Mouse (Mus musculus) urinary bladder, adult 18-20 months (tissue): ENCODE results near the gene Slc24a4.

Experiments
- DNase-seq, 2 experiments: peaks; one replicate each; pipeline ENCODE4 v3.0.0; 2022; ENCODE audit warnings: low spot score in 2 of 2, mixed read lengths in 2 of 2

Gene Slc24a4

DNA sequence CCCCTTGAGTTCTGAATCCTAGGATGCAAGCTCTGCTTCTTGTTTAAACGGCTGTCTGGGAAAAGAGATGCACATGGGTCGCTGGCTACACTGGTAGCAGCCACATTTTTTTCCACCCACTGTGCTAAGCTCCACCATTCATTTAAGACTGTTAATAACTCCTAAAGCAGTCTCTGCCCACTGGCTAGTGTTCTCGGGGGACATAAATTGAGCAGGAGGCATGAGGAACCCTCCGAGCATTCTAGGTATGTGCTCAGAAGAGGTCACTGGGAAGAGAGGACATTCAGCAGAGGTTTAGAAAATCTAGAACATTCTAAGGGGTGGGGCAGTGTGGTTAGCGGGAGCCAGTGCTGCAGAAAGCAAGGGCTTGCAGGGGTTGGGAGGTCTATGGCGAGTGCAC lies 156.8 kb downstream of the Slc24a4 start:
- no peak for DNase-seq

DNA sequence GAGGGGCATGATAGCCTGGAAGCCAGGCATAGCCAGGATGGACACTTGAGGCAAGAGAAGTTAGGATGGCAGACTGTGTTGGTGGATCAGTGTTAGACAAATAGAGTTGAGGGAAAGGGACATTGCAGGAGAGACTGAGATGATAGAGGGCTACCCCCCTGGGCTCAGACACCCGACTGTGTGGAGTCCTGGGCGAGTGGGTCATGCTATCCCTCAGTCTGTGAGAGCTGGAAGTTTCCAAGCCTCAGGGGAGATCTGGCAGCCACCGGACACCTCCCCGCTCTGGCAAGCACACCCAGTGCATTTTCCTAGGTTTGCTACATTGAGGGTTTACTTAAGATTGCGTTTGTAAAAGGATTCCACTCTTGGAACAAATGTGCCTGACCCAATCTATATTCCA lies 157.2 kb downstream of the Slc24a4 start:
- no peak for DNase-seq

DNA sequence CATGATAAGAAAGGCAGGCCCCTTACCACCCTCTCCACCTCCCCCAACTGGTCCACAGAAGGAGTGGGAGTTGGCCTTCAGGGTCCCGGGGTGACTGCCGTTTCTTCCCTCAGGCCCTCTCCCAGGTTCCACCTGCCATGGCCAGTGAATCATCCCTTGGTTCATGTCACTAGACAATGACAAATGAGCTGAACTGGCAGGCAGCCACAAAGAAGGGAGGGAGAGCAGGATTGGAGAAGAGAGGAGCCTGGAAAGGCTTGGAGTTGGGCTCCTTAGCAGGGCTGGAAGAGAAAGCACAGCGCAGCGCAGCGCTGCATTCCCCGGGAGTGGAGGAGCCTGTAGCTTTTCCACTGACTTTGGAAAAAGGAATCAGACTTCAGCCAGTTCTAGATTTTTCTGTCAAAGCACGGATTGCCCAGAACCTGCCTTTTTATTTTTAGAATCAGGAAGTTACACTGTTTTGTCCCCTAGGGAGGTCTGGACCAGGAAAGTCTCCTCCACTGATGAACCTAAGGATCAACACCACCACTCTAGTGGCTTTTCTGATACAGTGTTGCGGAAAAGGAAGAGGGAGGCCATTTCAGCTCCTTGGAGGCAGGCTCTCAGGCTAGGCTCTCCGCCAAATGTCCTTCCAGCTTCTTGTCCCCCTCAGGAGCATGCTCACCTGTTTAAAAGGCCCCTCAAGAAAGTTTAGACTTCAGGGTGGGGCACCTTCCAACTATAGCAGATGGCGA lies 158.3 kb downstream of the Slc24a4 start:
- peak in 1 of 2 experiments; percentile 42 for DNase-seq

DNA sequence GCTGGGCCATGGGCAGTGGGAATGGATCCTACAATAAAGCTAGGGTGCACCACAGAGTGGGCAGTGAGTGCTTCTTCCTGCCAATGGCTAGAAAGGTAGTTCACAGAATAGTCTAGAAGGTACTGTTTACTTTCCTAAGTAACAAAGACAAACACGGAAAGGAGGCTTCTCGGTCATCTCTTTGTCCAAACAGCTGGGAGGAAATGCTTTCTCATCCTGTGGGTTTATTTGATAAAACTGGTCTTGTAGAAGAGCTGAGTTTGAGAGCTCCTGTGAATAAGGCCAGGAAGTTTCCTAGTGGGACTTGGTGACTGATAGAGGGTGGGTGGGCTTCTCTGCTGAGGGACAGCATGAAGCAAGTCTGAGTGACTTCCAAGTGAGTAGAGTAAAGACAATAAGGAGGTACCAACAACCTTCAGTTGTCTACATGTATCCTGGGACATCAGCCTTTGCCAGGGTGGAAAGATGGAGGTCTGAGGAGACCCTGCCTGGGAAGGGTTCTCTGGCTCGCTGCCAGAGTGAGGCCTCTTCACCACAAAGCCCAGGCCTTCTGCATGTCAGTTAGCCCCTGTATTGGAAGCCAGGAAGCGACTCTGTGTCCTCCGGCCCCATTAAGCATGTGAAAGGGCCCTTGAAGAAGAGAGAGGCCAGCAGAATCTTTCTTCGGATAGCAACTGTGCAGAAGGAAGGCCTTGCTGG lies 159.5 kb downstream of the Slc24a4 start:
- no peak for DNase-seq

GRCm38 (mm10) chr12:102288846-102289245 lies 160.3 kb downstream of the Slc24a4 start:
- DNase-seq, result no peak

DNA sequence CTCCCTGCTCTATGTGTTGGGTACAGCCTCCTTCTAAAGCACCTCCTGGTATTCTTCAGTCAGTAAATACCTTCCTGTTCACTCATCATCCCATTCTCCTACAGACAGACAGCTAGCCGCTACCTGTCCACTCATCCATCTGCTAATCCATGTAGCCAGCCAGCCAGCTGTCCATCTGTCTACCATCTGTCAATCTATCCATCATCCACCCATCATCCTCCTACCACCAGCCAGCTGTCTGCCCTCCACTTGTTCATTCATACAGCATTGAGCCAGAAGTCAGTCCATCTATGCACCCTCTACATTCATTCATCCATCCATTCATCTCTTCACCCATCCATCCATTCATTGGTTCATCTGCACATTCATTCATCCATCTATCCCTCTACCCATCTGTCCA lies 161.0 kb downstream of the Slc24a4 start:
- no peak for DNase-seq

DNA sequence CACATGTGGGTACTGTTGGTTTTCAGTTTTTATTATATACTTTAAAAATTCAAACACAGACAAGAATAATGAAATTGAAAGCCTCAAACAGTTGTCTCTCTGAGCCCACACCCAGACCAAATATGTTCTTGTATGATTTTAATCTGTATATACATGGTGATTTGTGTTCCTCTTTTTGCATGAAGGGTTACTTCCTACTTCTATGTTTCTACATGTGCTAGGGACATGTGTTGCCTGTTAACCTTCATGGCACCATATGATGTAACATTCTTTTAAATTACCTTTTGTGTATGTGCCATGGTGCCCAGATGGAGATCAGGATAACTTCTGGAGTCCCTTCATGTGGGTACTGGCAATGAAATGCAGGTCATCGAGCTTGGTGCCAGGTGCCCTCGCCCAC lies 162.1 kb downstream of the Slc24a4 start:
- DNase-seq, result no peak

- DNase-seq, result no peak
These were observed 163.2 kb downstream of the Slc24a4 start for GRCm38 (mm10) chr12:102291686-102292085.

DNA sequence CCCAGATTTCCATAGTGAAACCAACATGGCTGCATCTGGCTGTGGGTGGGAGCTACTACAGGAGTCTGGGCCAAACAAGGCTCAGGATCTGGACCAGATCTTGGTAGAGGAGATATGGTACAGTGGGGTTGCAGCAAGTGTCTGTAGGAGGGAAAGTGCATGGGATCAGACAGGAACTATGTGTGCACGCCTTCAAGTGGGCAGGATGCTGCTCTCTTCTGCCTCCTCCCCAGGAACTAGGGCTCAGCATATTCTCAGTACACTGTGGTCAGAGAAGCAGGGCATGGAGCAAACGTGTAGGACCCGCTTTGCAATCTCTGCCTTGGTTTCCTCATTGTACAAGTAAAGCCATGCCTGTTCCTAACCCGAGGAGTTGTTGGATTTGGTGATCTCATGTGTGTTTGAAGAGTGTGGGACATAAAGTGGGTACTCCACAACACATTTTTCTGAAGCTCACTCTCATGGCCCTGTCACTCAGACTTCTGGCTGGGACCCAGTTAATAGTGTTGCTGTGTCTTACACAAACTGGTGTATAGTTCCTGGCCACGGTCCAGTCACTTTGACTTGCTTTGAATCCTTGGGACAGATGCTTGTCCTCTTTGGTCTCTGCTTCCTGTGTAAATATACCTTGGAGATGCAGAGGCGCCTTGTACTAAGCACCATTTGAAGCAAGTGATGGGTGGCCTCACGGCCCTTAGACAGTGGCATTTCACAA lies 164.1 kb downstream of the Slc24a4 start:
- no peak for DNase-seq

DNA sequence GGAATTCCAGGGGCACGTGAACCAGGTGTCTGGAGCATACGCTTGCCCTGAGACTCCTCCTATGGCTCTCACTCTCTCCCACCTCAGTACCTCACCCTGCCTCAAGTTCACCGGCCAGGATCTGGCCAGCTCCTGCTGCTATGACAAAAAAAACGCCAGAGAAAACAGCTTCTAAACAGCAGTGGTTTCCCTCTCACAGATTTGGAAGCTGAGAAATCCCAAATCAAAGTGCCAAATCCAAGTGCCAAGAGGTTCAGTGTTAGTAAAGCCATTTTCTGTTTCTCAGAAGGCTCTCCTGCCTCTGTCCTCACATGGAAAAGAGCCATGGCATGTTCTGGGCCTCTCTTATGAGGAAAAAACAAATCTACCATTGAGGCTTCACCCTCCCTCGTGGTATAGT lies 166.1 kb downstream of the Slc24a4 start:
- no peak for DNase-seq

DNA sequence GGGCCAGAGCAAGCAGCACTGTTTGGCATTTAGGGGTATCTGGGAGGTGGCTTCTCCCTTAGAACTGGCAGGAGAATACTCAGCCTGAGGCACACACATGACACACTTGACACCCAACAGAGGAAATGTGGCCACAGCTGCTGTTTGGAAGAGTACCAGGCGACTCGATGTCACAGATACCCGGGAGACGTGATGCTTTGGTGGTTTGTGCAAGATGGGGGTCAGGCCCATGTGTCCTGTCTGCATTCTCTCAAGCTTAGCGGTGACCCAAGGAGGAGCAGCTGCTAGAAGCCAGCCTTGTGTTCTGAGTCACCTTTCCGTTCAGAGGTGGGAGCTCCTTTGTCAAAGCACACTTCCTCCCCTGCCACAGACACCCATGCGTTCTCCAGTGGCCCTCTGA lies 166.7 kb downstream of the Slc24a4 start:
- DNase-seq, result no peak

- no peak for DNase-seq
These were observed 167.1 kb downstream of the Slc24a4 start for GRCm38 (mm10) chr12:102295662-102296061.

DNA sequence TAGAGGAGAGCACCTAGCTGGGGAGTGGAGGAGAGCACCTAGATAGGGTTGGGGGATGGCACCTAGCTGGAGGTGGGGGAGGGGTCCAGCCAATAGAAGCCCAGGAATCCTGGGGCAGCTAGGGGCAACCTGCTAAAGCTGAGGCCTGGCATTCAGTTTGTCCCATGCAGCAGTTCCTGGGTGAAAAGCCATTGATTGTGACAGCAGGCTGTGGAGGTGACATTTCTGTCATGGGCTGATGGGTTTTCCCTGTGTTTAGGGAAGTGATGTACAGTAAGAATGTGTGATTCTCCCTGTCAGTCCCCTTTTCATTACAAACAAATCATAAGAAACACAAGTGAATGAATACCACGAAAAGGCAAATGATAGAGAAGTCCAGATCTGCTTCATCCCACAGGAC lies 167.8 kb downstream of the Slc24a4 start:
- DNase-seq, result no peak

DNA sequence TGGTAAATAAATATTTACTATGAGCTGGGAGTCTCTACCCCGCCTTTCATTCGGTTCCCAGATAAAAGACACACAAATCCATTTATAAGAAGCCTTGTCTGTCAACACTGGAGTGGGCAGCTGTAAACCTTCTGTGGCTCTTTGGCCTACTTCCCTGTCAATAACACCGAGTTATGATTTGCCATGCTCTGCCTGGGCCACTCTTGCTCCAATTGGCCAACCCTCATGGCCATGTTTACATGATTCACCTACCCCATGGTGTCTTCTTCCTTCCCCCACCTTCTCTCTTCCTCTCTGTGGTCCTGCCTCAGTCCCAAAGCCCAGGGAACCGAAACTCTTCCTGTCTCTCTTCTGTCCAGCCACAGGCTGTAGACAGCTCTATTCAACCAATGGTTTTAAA lies 168.4 kb downstream of the Slc24a4 start:
- DNase-seq, result no peak

GRCm38 (mm10) chr12:102299209-102299608 lies 170.7 kb downstream of the Slc24a4 start:
- DNase-seq, result no peak

DNA sequence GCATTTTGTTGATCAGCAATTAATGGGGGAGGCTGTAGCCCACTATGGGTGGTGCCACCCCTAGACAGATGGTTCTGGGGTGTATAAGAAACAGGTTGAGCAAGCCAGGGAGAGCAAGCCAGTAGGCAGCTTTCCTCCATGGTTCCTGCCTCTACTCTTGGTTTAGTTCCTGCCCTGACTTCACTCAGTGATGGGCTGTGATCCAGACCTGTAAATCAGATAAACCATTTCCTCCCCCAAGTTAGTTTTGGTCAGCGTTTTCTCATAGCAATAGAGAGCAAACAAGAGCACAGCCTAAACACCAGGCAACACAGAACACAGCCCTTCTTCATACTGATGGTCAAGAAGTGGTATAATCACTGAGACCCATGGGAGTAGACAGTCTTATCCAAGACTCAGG lies 173.1 kb downstream of the Slc24a4 start:
- DNase-seq, result no peak

DNA sequence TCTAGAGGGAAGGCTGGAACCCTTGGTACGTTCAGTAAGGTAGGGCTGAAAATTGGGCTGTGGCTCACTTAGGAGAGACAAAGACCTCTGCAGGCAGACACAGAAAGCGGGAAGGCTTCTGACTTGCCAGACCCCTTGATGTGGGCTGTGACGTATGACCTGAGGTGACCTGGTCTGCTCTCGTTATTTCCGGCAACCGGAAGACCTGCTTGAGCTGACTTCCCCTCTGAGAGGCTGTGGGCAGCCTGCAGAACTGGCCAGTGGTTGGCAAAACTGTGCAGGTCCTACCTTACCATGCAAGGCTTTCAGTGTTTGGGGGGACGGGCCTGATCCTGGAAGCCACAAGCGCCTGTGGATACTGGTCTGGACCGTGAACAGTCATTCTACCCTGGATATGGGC lies 173.8 kb downstream of the Slc24a4 start:
- no peak for DNase-seq

- DNase-seq, result no peak
These were observed 174.4 kb downstream of the Slc24a4 start for GRCm38 (mm10) chr12:102302831-102303351.

GRCm38 (mm10) chr12:102303867-102304266 lies 175.3 kb downstream of the Slc24a4 start:
- DNase-seq, result no peak

GRCm38 (mm10) chr12:102305069-102305836 lies 176.7 kb downstream of the Slc24a4 start:
- DNase-seq, result no peak

GRCm38 (mm10) chr12:102308001-102308456 lies 179.5 kb downstream of the Slc24a4 start:
- DNase-seq, result no peak
